Mouse (Mus musculus) midbrain, embryonic 10.5 days (tissue): ENCODE data around the gene Reep1. TPM values are rescaled to one million over a fixed set of nuclear protein-coding genes. Genes with fewer than 3 reads are reported as not detected.

Experiments used
- DNase-seq: peaks from one replicate; pipeline ENCODE4 v3.0.0-alpha.2; 2017; ENCODE audit warnings: low spot score
- H3K27ac ChIP-seq: fragments of 300-500 bp; sonication (generic); replicated peaks from 2 replicates; pipeline ENCODE4 v1.5.1; 2016; ENCODE audit warnings: mild to moderate bottlenecking
- H3K27me3 ChIP-seq: fragments of 300-500 bp; sonication (generic); 2 replicates; pipeline ENCODE4 v1.6.1; 2016; ENCODE audit warnings: low read depth, mild to moderate bottlenecking; ENCODE audit not compliant: poor library complexity, severe bottlenecking
- H3K36me3 ChIP-seq: fragments of 300-500 bp; sonication (generic); 2 replicates; pipeline ENCODE4 v1.6.1; 2016; ENCODE audit warnings: mild to moderate bottlenecking, moderate library complexity
- H3K4me1 ChIP-seq: fragments of 300-500 bp; sonication (generic); 2 replicates; pipeline ENCODE4 v1.6.1; 2016
- H3K4me3 ChIP-seq: fragments of 300-500 bp; sonication (generic); 2 replicates; pipeline ENCODE4 v1.5.1; 2016; ENCODE audit warnings: mild to moderate bottlenecking, moderate library complexity
- H3K9me3 ChIP-seq: fragments of 300-500 bp; sonication (generic); replicated peaks from 2 replicates; pipeline ENCODE4 v1.6.1; 2016; ENCODE audit warnings: mild to moderate bottlenecking
- WGBS: fragments of 180-500 bp; shearing (Covaris S2); methylation state at CpG from one replicate; pipeline ENCODE4 v1.1.7; 2016; 5-methylcytosine and 5-hydroxymethylcytosine counted together
- polyA plus RNA-seq: library from polyadenylated mRNA; unstranded; fragments of >200 nt; fragmentation: Nextera tagmentation; extraction: Ambion mirVana; gene quantifications from 2 replicates; pipeline ENCODE4 v1.2.1, GENCODE M21; 2016

Reep1 gene
- polyA plus RNA-seq, 1 experiment from 2014 or later, result 33.3 TPM

DNA sequence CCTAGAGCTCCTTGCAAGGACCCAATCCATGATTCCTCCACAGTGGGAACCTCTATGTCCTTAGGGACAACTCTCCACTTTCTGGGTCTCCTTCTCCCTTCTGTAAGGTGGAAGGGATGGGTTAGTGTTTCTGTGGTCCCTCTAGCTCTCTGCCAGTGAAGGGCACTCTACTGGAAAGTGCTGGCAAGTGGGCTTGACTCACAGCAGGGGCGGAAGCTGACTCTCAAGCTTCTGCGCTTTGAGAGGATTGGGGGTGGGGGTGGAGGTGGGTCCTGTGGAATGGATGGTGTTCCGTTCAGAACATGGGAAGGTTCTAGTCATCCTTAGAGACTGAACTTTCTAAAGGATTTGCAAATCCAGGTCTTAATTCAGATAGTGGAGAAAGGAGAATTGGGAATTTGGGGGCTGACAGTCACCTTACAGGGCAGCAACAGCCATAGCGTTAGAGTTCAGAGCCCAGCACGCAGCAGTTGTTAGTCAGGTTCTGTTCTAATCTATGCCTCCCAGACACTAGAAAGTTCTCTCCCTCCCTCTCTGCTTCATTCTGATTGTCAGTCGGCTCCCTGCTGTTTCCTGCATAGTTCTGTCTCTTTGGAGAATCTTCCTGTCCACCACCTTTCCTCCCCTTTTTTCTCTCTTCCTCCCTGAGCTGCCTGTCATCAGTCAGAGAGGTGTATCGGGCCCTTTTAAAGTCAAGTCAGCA is 93.8 kb downstream of the Reep1 start:
- 0 out of 2 replicates have a peak overlapping the region, but pooled peaks have one; percentile 17 for H3K27ac ChIP-seq
- 0 out of 2 replicates have a peak, but pooled peaks cover 5% of the 10 kb centered on the region for H3K36me3 ChIP-seq
- no peaks in the 10 kb centered on the region for H3K9me3 ChIP-seq
- 66% methylated on average over 7 of the region's 7 CpGs for WGBS
- DNase-seq, result no peak
- H3K4me1 ChIP-seq, result no peaks in the 10 kb centered on the region
- H3K27me3 ChIP-seq, result no peaks in the 10 kb centered on the region
- H3K4me3 ChIP-seq, result no peak overlapping the region

DNA sequence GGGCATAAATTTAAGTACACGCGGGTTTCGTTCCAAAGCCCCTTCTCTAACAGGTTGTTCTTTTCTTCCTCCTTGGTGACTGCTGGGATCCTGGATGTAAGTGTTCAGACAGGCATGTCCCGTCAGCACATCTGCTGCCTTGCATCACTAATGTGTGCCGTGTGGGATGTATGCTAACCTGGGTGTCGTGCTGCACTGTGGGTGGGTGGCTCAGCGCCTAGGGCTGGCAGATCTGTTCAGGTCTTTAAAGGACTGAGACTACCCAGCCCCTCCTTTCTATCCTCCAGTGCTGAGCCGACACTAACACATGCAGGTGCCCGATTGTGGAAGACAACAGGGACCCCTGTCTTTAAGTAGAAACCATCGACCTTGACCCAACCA is 94.3 kb downstream of the Reep1 start:
- DNase-seq, result no peak
- Histone ChIP-seq H3K4me3 (no peak overlapping the region), H3K9me3 (no peaks in the 10 kb centered on the region), H3K4me1 (no peaks in the 10 kb centered on the region), H3K27ac (no peak overlapping the region), H3K27me3 (no peaks in the 10 kb centered on the region), H3K36me3 (0 out of 2 replicates have a peak, but pooled peaks cover 5% of the 10 kb centered on the region)
- WGBS, result 84% methylated on average over 10 of the region's 10 CpGs

DNA sequence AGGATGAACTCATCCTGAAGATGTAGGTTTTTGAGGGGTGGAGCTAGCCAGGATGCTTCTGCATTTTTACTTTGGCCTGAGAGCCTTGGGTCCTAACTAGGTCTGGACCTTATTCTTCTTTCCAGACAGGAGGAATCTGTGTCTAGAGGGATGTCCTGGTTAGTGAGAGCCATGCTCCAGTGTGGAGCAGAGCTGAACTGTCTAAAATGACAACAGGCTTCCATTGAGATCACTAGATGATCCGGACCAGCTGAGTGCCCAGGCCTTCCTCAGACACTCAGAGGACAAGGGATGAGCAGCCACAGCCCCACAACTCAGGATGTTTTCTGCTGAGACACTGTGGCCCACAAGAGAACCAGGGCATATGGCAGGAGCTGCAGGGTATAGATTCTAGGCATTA is 96.2 kb downstream of the Reep1 start:
- Histone ChIP-seq H3K9me3 (no peaks in the 10 kb centered on the region), H3K27ac (peak overlapping the region; percentile 52; the same call in 1 of the 2 replicates), H3K4me3 (no peak overlapping the region), H3K4me1 (no peaks in the 10 kb centered on the region), H3K27me3 (no peaks in the 10 kb centered on the region), H3K36me3 (peaks cover 11% of the 10 kb centered on the region; the same call in 1 of the 2 replicates)
- no peak for DNase-seq
- WGBS, result 94% methylated on average over 1 of the region's 1 CpGs

DNA sequence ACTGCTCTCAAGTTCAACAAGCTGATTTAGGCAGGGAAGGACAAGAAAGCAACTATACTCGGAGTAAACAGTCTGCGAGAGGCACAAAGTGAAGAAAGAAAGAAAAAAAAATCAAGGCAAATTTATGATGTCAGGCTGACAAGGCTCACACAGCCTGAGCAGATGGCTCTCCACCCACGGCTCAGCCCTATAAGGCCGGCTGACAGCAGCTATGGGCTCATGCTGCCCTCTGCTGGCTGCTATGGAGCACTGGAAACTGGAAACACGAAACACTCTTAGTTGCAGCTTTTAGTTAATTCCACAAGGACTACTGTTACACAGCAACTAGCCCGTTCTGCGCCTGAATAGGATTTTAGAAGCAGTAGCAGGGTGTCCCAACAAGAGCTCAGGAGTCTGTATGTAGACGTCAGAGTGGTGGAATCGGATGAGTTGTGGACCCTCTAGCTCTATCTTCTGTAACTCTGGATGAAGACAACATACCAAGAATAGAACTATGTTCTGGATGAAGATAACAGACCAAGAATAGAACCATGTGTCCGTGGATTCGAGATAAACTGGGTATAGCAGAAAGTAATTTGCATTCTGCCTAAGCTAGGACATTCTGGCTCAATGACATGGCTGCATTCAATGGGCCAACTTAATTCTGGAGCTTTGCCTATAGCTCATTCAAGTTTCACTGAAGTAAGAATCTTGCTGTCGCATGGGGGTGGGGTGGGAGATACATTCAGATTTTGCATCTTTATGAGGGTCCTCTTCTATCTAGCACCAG is 96.9 kb downstream of the Reep1 start:
- Histone ChIP-seq H3K4me3 (no peak overlapping the region), H3K27me3 (no peaks in the 10 kb centered on the region), H3K9me3 (no peaks in the 10 kb centered on the region), H3K27ac (peak overlapping the region; percentile 52; the same call in 1 of the 2 replicates), H3K36me3 (peaks cover 14% of the 10 kb centered on the region; the same call in 1 of the 2 replicates), H3K4me1 (no peaks in the 10 kb centered on the region)
- DNase-seq, result peak; percentile 73
- whole genome bisulfite sequencing, result 27% methylated on average over 12 of the region's 12 CpGs

DNA sequence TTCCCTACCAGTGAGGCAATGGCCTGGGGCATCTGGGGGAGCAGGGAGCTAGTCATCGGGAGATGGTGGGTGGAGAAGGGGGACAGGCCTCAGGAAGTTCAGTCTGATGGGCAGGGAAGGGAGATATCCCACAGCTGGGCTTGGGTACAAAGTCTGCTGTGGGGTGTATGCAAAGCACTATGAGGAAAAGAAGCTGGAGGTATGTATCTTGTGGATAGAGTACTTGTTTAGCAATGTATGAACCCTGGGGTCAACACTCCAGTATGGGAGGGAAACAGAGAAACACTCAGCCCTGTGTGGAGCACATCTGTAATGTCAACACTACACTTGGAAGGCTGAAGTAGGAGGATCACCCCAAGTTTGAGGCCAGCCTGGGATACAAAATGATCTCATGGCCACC is 99.4 kb downstream of the Reep1 start:
- H3K9me3 ChIP-seq, result no peaks in the 10 kb centered on the region
- H3K4me3 ChIP-seq, result no peak overlapping the region
- no peak for DNase-seq
- H3K36me3 ChIP-seq, result peaks cover 34% of the 10 kb centered on the region
- no peaks in the 10 kb centered on the region for H3K27me3 ChIP-seq
- 79% methylated on average over 1 of the region's 1 CpGs for WGBS
- no peaks in the 10 kb centered on the region for H3K4me1 ChIP-seq
- H3K27ac ChIP-seq, result no peak overlapping the region

DNA sequence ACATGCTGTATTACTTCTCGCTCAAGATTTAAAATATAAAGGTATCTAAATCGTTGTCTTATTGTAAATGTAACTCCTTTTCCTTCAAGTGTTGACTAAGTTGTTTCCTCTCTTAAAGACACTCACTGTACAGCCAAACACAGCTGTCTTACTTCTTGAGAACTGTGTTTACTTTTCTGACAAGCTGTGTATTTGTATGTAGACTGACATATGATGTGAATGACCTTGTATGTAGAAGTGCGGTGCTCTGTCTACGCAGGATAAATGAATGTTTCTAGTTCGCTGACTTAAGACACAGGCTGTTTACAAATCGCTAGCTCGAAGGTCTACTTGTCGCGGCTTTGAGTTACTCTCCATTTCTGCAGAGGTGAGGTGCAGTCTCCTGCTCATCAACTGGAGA is 102.5 kb downstream of the Reep1 start:
- no peaks in the 10 kb centered on the region for H3K27me3 ChIP-seq
- H3K27ac ChIP-seq, result no peak overlapping the region
- WGBS, result 95% methylated on average over 9 of the region's 9 CpGs
- no peaks in the 10 kb centered on the region for H3K4me1 ChIP-seq
- H3K9me3 ChIP-seq, result no peaks in the 10 kb centered on the region
- H3K4me3 ChIP-seq, result no peak overlapping the region
- DNase-seq, result no peak
- peaks cover 58% of the 10 kb centered on the region for H3K36me3 ChIP-seq

DNA sequence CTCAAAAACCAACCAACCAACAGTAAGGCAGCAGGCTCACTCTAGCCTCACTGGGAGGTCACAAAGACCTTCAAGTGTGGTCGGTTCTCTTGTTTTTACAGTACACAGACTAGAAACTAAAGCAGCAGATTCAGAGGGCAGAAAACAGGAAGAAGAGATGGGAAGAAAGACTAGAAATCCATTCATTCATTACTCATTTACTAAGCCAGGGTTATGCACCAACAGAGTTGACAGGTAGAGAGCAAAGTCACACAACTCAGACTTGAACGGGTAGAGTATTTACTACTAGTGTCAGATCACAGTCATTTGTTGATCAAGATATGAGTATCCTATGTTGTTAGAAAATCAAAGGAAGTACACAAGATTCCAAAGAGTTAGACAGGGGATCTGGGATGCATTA is 105.5 kb downstream of the Reep1 start:
- Histone ChIP-seq H3K36me3 (peaks cover 85% of the 10 kb centered on the region), H3K27ac (no peak overlapping the region)
- 96% methylated on average over 2 of the region's 2 CpGs for WGBS

DNA sequence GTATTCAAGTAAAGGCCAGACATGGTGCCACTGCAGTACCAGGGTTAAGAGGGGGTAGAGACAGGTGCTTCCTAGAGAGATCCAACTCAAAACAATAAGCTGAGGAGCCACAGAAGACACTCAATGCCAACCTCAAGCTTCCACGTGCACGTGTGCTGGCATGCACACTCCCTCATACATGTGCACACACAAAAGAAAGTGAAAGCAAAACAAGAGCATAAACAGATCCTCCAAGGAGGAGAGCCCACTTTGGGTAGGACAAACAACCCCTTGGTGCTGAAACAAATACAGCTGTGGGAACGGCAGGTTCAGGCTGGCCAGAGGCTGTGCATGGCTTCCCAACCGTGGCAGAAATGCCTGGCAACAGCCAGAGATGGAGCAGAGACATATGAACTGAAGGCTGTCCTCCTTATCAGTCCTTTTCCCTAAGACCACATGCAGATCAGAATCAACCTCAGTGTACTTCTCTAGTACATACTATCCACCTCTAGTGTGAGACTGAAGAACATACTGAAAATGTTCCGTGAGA is 112.5 kb downstream of the Reep1 start:
- H3K9me3 ChIP-seq, result no peaks in the 10 kb centered on the region
- H3K4me3 ChIP-seq, result no peak overlapping the region
- 77% methylated on average over 5 of the region's 5 CpGs for WGBS
- no peaks in the 10 kb centered on the region for H3K27me3 ChIP-seq
- H3K36me3 ChIP-seq, result peaks cover 39% of the 10 kb centered on the region
- no peak for DNase-seq
- H3K27ac ChIP-seq, result no peak overlapping the region
- H3K4me1 ChIP-seq, result peaks cover 15% of the 10 kb centered on the region

More for the DNA sequence above, 105.5 kb downstream of the Reep1 start:
- Histone ChIP-seq H3K4me1 (no peaks in the 10 kb centered on the region), H3K27me3 (no peaks in the 10 kb centered on the region), H3K4me3 (no peak overlapping the region), H3K9me3 (no peaks in the 10 kb centered on the region)
- DNase-seq, result no peak

DNA sequence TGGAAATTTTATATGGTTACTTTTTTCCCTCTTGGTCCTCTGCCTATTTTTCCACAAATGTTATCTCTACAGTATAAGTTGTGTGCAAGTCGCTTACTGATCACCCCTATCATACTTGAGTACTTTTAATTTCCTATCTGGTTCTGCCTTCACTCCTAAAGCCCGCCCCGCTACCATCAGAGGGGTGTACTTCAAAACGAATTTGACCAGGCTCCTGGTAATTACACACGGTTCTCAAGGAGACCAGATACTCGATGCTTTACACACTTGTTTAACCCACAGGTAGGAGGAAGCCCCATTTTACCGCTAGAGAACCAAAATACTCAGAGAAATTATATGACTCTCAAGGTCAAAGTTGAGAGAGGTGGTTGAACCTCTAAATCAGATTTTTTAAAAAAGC is 115.7 kb downstream of the Reep1 start:
- peaks cover 15% of the 10 kb centered on the region for H3K4me1 ChIP-seq
- no peak for DNase-seq
- H3K9me3 ChIP-seq, result no peaks in the 10 kb centered on the region
- WGBS, result under 1% methylated on average over 7 of the region's 7 CpGs
- peaks cover 7% of the 10 kb centered on the region for H3K36me3 ChIP-seq
- H3K27ac ChIP-seq, result peak overlapping the region; percentile 83
- peak overlapping the region; percentile 75 for H3K4me3 ChIP-seq
- H3K27me3 ChIP-seq, result no peaks in the 10 kb centered on the region

DNA sequence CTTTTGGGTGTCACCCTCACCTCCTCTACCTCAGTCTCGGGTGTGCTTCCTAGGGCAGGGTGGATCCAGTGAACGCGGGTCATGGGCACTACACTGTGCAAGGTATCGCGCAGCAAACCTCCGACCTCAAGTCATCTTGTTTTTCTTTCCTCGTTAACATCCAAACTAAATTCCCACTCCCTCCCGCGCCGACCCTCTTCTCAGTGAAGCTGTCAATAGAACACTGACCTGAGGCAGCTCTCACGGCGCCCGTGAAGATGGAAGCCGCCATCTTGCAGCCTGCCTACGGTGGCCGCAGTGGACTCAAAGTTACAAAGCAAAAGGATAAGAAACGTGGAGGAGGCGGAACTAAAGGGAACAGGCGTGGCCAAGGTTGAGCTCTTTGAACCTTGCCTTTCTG is 116.1 kb downstream of the Reep1 start:
- Histone ChIP-seq H3K4me1 (peaks cover 15% of the 10 kb centered on the region), H3K27ac (peak overlapping the region; percentile 83), H3K4me3 (peak overlapping the region; percentile 75), H3K9me3 (no peaks in the 10 kb centered on the region), H3K36me3 (peaks cover 3% of the 10 kb centered on the region), H3K27me3 (no peaks in the 10 kb centered on the region)
- peak; percentile 90 for DNase-seq
- WGBS, result under 1% methylated on average over 19 of the region's 19 CpGs

DNA sequence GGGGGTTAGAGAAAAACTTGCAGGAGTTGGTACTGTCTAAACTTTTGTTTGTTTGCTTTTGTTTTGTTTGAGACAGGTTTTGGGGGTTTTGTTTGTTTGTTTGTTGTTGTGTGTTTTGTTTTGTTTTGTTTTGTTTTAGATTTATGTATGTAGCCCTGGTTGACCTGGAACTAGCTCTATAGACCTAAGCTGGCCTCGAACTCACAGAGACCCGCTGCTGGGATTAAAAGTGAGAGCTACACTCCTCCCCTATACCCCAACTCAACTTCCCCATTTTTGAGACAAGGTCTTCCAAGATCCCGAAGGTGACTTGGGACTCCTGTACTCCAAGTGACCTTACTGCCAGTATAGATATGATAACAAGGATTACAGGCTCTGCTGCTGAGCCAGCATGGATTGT is 116.6 kb downstream of the Reep1 start:
- Histone ChIP-seq H3K27ac (peak overlapping the region; percentile 83), H3K36me3 (no peaks in the 10 kb centered on the region), H3K4me3 (peak overlapping the region; percentile 75), H3K4me1 (peaks cover 15% of the 10 kb centered on the region), H3K27me3 (no peaks in the 10 kb centered on the region), H3K9me3 (no peaks in the 10 kb centered on the region)
- WGBS, result 36% methylated on average over 3 of the region's 3 CpGs
- DNase-seq, result no peak

DNA sequence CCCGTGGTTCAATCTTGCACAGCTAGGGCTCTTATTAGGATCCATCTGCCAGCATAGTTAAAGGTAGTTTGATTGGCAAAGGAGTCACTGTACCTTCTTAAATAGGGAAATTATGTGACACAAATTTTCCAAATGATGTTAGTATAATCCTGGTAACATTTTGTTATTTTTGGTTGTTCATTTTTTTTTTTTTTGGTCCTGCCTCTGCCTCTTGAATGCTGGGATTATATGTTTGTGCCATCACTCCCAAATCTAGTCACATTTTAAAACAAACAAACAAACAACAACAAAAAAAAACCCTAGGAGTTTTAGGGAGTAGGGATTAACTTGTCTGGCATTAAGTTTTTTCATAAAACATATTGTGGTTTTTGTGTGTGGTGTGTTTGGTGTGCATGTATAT is 119.5 kb downstream of the Reep1 start, which contains the start of gene Mrpl35:
TSS of gene Mrpl35 (minus strand) at position 101 of the 400 bp plus-strand sequence.
- Histone ChIP-seq H3K27ac (no peak within 1 kb of the TSS), H3K4me1 (peaks cover 17% of the 10 kb centered on the region), H3K27me3 (no peaks in the 10 kb centered on the region), H3K36me3 (no peaks in the 10 kb centered on the region), H3K4me3 (no peak within 1 kb of the TSS), H3K9me3 (no peaks in the 10 kb centered on the region)
- no peak for DNase-seq
- WGBS, result 57% methylated on average over 1 of the region's 1 CpGs

DNA sequence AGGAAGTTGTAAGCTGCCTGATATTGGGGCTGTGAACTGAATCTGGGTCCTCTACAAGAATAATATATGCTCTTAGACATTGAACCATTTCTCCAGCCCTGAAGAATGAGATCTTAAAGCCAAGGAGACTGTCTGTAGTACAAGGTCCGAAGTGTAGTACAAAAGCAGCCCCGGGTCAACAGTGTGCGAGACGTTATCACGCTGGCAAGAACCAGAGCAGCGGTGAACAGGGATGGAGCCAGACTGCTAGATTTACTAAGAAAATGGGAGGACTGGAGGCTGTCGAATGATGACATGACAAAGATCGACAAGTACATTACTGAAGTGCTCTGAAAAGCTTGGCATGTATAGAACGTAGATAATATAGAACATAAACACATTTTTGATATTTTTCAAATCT is 122.4 kb downstream of the Reep1 start:
- Histone ChIP-seq H3K4me3 (peak overlapping the region; percentile 89; the same call in 1 of the 2 replicates), H3K4me1 (peaks cover 17% of the 10 kb centered on the region), H3K27me3 (no peaks in the 10 kb centered on the region), H3K9me3 (no peaks in the 10 kb centered on the region), H3K36me3 (peaks cover 12% of the 10 kb centered on the region), H3K27ac (no peak overlapping the region)
- WGBS, result 89% methylated on average over 9 of the region's 9 CpGs
- DNase-seq, result no peak
